Mouse (Mus musculus): ENCODE data around the gene Mlh1.

Mlh1 gene

GRCm38 (mm10) chr9:111216424-111216823 lies 55.2 kb downstream of the Mlh1 start:
- no peak for DNase-seq (ENCODE audit: low read depth, low spot score)

- no peak for DNase-seq (ENCODE audit: low read depth, low spot score)
Observed at GRCm38 (mm10) chr9:111213501-111213900, 58.1 kb downstream of the Mlh1 start.

GRCm38 (mm10) chr9:111211122-111212041 lies 60.2 kb downstream of the Mlh1 start:
- no peak for DNase-seq (ENCODE audit: low read depth, low spot score)

GRCm38 (mm10) chr9:111210412-111210811 lies 61.2 kb downstream of the Mlh1 start:
- no peak for DNase-seq (ENCODE audit: low read depth, low spot score)

- DNase-seq (ENCODE audit: low read depth, low spot score) = no peak
Observed at GRCm38 (mm10) chr9:111209158-111209699, 62.4 kb downstream of the Mlh1 start.

GRCm38 (mm10) chr9:111208185-111208584 lies 63.4 kb downstream of the Mlh1 start:
- DNase-seq (ENCODE audit: low read depth, low spot score) = no peak

GRCm38 (mm10) chr9:111207683-111208082 lies 63.9 kb downstream of the Mlh1 start:
- DNase-seq (ENCODE audit: low read depth, low spot score) = no peak

- DNase-seq (ENCODE audit: low read depth, low spot score) = no peak
Observed at GRCm38 (mm10) chr9:111204601-111205375, 66.8 kb downstream of the Mlh1 start.

GRCm38 (mm10) chr9:111200208-111200607 lies 71.4 kb downstream of the Mlh1 start:
- DNase-seq (ENCODE audit: low read depth, low spot score) = no peak

- no peak for DNase-seq (ENCODE audit: low read depth, low spot score)
Observed at GRCm38 (mm10) chr9:111198332-111198731, 73.3 kb downstream of the Mlh1 start.

GRCm38 (mm10) chr9:111197712-111198111 lies 73.9 kb downstream of the Mlh1 start:
- DNase-seq (ENCODE audit: low read depth, low spot score) = no peak

- DNase-seq (ENCODE audit: low read depth, low spot score) = no peak
Observed at GRCm38 (mm10) chr9:111197116-111197515, 74.5 kb downstream of the Mlh1 start.

- DNase-seq (ENCODE audit: low read depth, low spot score) = no peak
Observed at GRCm38 (mm10) chr9:111193211-111193610, 78.4 kb downstream of the Mlh1 start.

- DNase-seq (ENCODE audit: low read depth, low spot score) = no peak
Observed at GRCm38 (mm10) chr9:111188731-111189130, 82.9 kb downstream of the Mlh1 start.

- no peak for DNase-seq (ENCODE audit: low read depth, low spot score)
Observed at GRCm38 (mm10) chr9:111186861-111187260, 84.7 kb downstream of the Mlh1 start.

GRCm38 (mm10) chr9:111184929-111185328 lies 86.7 kb downstream of the Mlh1 start:
- DNase-seq (ENCODE audit: low read depth, low spot score) = no peak

- no peak for DNase-seq (ENCODE audit: low read depth, low spot score)
Observed at GRCm38 (mm10) chr9:111182176-111182575, 89.4 kb downstream of the Mlh1 start.

GRCm38 (mm10) chr9:111178971-111179370 lies 92.6 kb downstream of the Mlh1 start:
- no peak for DNase-seq (ENCODE audit: low read depth, low spot score)
